Mouse (Mus musculus) brain, embryonic 14.5 days (tissue): ENCODE data around the gene Nup214.

Source experiments
- CTCF ChIP-seq: fragments of 200-500 bp; IDR thresholded peaks from 2 replicates; pipeline ENCODE4 v1.5.1; 2012; ENCODE audit warnings: inconsistent platforms, mild to moderate bottlenecking, moderate library complexity, borderline replicate concordance; ENCODE audit not compliant: insufficient read depth, insufficient read length; ENCODE audit errors: extremely low read depth
- POLR2A ChIP-seq: fragments of 200-500 bp; IDR thresholded peaks from 2 replicates; pipeline ENCODE4 v1.6.1; 2012; ENCODE audit warnings: mild to moderate bottlenecking, inconsistent platforms, borderline replicate concordance; ENCODE audit not compliant: poor library complexity, insufficient read depth, insufficient read length, severe bottlenecking; ENCODE audit errors: extremely low read depth

GRCm38 (mm10) chr2:31996060-31996459 lies 21.8 kb downstream of the Nup214 start:
- TF ChIP-seq CTCF (no peak), POLR2A (no peak)
